Mouse (Mus musculus) testis, adult 2 months (tissue): ENCODE results near the gene Ppp2r2c.
A peak's percentile ranks its signal among the peaks of the same experiment; 100 is the strongest.

Experiments used
- CTCF ChIP-seq: fragments of 200-500 bp; IDR thresholded peaks from 2 replicates; pipeline ENCODE4 v1.5.1; 2012; ENCODE audit warnings: low read depth, mild to moderate bottlenecking, inconsistent platforms, low read length, moderate library complexity; ENCODE audit not compliant: control insufficient read depth, insufficient read depth, insufficient replicate concordance
- POLR2A ChIP-seq: fragments of 200-500 bp; IDR thresholded peaks from 2 replicates; pipeline ENCODE4 v1.6.1; 2012; ENCODE audit warnings: low read depth, mild to moderate bottlenecking, inconsistent platforms, low read length, moderate library complexity; ENCODE audit not compliant: control insufficient read depth

- TF ChIP-seq CTCF = peak; percentile 98
- no peak for TF ChIP-seq POLR2A
Observed at GRCm38 (mm10) chr5:36835933-36836332, 32.4 kb upstream of the Ppp2r2c start.
